Mouse (Mus musculus): ENCODE results near the gene Hist1h4m. TPM values are rescaled to one million over a fixed set of nuclear protein-coding genes. Genes with fewer than 3 reads are reported as not detected.

The Hist1h4m gene
- total RNA-seq, 1 experiment from 2014 or later: 1,005 TPM

DNA sequence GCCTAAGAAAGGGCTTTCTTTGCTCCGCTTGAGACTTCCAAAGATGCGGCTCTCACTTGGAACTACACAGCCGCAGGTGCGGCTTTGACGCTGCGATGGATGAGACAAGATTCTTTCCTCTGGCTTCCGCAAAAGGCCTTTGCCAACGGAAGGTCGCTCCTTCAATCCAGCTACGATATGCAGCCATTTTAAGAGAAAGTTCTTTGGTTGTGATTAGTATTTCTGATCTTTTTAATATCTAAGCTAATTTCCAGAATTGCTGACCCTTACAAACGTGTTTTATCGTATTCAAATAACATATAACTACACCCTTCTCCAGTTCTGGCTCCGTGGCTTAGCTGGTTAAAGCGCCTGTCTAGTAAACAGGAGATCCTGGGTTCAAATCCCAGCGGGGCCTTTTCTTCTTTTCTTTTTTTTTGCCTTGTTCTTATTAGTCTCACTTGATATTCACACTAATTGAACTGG is 44.2 kb downstream of the Hist1h4m start:
- no peak for ATAC-seq (replicated peaks in 1 of 2; ENCODE audit: insufficient read depth in 1 of 2, low FRiP score in 2 of 2, low TSS enrichment in 1 of 2, low read depth in 1 of 2, poor library complexity in 2 of 2, severe bottlenecking in 2 of 2)

DNA sequence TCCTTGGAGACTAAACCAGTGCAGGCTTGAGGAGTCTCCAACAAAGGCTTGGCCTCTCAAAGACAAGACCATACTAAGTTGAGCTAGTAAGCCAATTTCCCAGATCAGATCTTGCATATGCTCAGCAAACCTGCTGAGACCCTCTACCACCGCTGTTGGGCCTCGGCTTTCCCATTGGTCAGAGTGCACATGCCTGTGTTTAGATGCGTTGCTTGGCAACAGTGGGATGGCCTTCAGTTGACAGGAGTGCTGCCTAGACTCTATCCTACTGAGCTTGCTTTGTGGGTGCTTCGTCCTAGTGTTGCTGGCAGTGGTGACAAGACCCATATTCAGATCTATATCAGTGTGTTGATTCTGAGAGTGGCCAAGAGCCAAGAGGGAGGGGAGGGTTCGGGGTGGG is 50.1 kb downstream of the Hist1h4m start:
- no peak for ATAC-seq (replicated peaks in 1 of 2; ENCODE audit: insufficient read depth in 1 of 2, low FRiP score in 2 of 2, low TSS enrichment in 1 of 2, low read depth in 1 of 2, poor library complexity in 2 of 2, severe bottlenecking in 2 of 2)

Other genes starting within 250 kb of the Hist1h4m start
- not detected in 2 replicates for gene Olfr1364, start 230.0 kb upstream of the Hist1h4m start, total RNA-seq (2017)
- not detected in 2 replicates for gene Olfr1362, start 197.7 kb upstream of the Hist1h4m start, total RNA-seq (2017)
- gene Olfr11, start 169.2 kb upstream of the Hist1h4m start, total RNA-seq (2017): not detected in 2 replicates
- gene Olfr1361, start 148.4 kb upstream of the Hist1h4m start, total RNA-seq (2017): not detected in 2 replicates
- not detected in 2 replicates for gene Olfr1360, start 134.3 kb upstream of the Hist1h4m start, total RNA-seq (2017)
- gene Olfr1359, start 113.6 kb upstream of the Hist1h4m start, total RNA-seq (2017): not detected in 2 replicates
- gene Hist1h2bl, start 95.6 kb upstream of the Hist1h4m start, total RNA-seq (2017): 207 and 226 TPM in 2 replicates
- gene Hist1h2ai, start 95.3 kb upstream of the Hist1h4m start, total RNA-seq (2017): 605 and 1,529 TPM in 2 replicates
- 66.5 and 218 TPM in 2 replicates for gene Hist1h3h, start 94.1 kb upstream of the Hist1h4m start, total RNA-seq (2017)
- gene Hist1h2bm, start 89.7 kb upstream of the Hist1h4m start, total RNA-seq (2017): 228 and 356 TPM in 2 replicates
- 134 and 252 TPM in 2 replicates for gene Hist1h4j, start 76.7 kb upstream of the Hist1h4m start, total RNA-seq (2017)
- gene Hist1h4k, start 61.2 kb upstream of the Hist1h4m start, total RNA-seq (2017): 1,343 and 1,971 TPM in 2 replicates
- 437 and 599 TPM in 2 replicates for gene Hist1h2ak, start 57.9 kb upstream of the Hist1h4m start, total RNA-seq (2017)
- gene Hist1h2bn, start 57.6 kb upstream of the Hist1h4m start, total RNA-seq (2017): 843 and 1,062 TPM in 2 replicates
- 487 and 689 TPM in 2 replicates for gene Hist1h1b, start 31.1 kb upstream of the Hist1h4m start, total RNA-seq (2017)
- 102 and 199 TPM in 2 replicates for gene Hist1h3i, start 28.4 kb upstream of the Hist1h4m start, total RNA-seq (2017)
- 238 and 317 TPM in 2 replicates for gene Hist1h2an, start 24.5 kb upstream of the Hist1h4m start, total RNA-seq (2017)
- gene Hist1h2bp, start 24.3 kb upstream of the Hist1h4m start, total RNA-seq (2017): 17.5 and 24.0 TPM in 2 replicates
- gene Hist1h2bq, start 1.5 kb upstream of the Hist1h4m start, total RNA-seq (2017): 25.5 and 234 TPM in 2 replicates
- gene Hist1h2ao, start 1.3 kb upstream of the Hist1h4m start, total RNA-seq (2017): not detected in 2 replicates
- gene Hist1h4n, start 20.4 kb downstream of the Hist1h4m start, total RNA-seq (2017): 608 and 1,167 TPM in 2 replicates
- 2,322 and 2,497 TPM in 2 replicates for gene Hist1h2ap, start 21.8 kb downstream of the Hist1h4m start, total RNA-seq (2017)
- 126 and 348 TPM in 2 replicates for gene Hist1h2br, start 22.0 kb downstream of the Hist1h4m start, total RNA-seq (2017)
- 18.3 and 26.9 TPM in 2 replicates for gene Zfp184, start 133.3 kb downstream of the Hist1h4m start, total RNA-seq (2017)
- not detected in 2 replicates for gene Pom121l2, start 169.4 kb downstream of the Hist1h4m start, total RNA-seq (2017)
- gene Prss16, start 198.0 kb downstream of the Hist1h4m start, total RNA-seq (2017): 0.84 and 1.1 TPM in 2 replicates
- 573 and 874 TPM in 2 replicates for gene Hist1h2ah, start 223.8 kb downstream of the Hist1h4m start, total RNA-seq (2017)
- gene Hist1h2bk, start 224.1 kb downstream of the Hist1h4m start, total RNA-seq (2017): 735 and 845 TPM in 2 replicates
- gene Hist1h4i, start 229.6 kb downstream of the Hist1h4m start, total RNA-seq (2017): 41.9 and 76.5 TPM in 2 replicates
- gene Hist1h2ag, start 231.2 kb downstream of the Hist1h4m start, total RNA-seq (2017): 548 and 583 TPM in 2 replicates
- 212 and 356 TPM in 2 replicates for gene Hist1h2bj, start 231.5 kb downstream of the Hist1h4m start, total RNA-seq (2017)

Data from hematopoietic stem cell, adult 5-6 weeks (primary cell).